Mouse (Mus musculus) intestine, embryonic 16.5 days (tissue): ENCODE results near the gene Map3k14. TPM values are rescaled to one million over a fixed set of nuclear protein-coding genes. Genes with fewer than 3 reads are reported as not detected.

ENCODE experiments used
- ATAC-seq: fragments of 200-750 bp; cut with Nextera tagmentation; 2 replicates; pipeline ENCODE4 v1.8.0; 2017; ENCODE audit warnings: moderate TSS enrichment, moderate library complexity
- H3K27ac ChIP-seq: fragments of 300-500 bp; sonication (generic); 2 replicates; pipeline ENCODE4 v1.5.1; 2014; ENCODE audit warnings: mild to moderate bottlenecking, low read length
- H3K27me3 ChIP-seq: fragments of 300-500 bp; sonication (generic); replicated peaks from 2 replicates; pipeline ENCODE4 v1.6.1; 2014; ENCODE audit warnings: low read length, control low read depth, mixed read lengths; ENCODE audit not compliant: control insufficient read depth, insufficient read depth
- H3K36me3 ChIP-seq: fragments of 300-500 bp; sonication (generic); 2 replicates; pipeline ENCODE4 v1.6.1; 2014; ENCODE audit warnings: low read length, control low read depth; ENCODE audit not compliant: control insufficient read depth, insufficient read depth
- H3K4me1 ChIP-seq: fragments of 300-500 bp; sonication (generic); 2 replicates; pipeline ENCODE4 v1.6.1; 2014; ENCODE audit warnings: low read length, control low read depth, mixed read lengths; ENCODE audit not compliant: control insufficient read depth, insufficient read depth
- H3K4me2 ChIP-seq: fragments of 300-500 bp; sonication (generic); 2 replicates; pipeline ENCODE4 v1.6.1; 2014; ENCODE audit warnings: low read depth, low read length, control low read depth
- H3K4me3 ChIP-seq: fragments of 300-500 bp; sonication (generic); 2 replicates; pipeline ENCODE4 v1.5.1; 2014; ENCODE audit warnings: mild to moderate bottlenecking, low read length
- H3K9ac ChIP-seq: fragments of 300-500 bp; sonication (generic); 2 replicates; pipeline ENCODE4 v1.6.1; 2014; ENCODE audit warnings: low read depth, low read length
- H3K9me3 ChIP-seq: fragments of 300-500 bp; sonication (generic); 2 replicates; pipeline ENCODE4 v1.6.1; 2016; ENCODE audit warnings: low read length, control low read depth; ENCODE audit not compliant: control insufficient read depth
- WGBS: fragments of 180-500 bp; shearing (Covaris S2); extraction: QIAGEN DNeasy Blood & Tissue Kit; methylation state at CpG from one replicate; pipeline ENCODE4 v1.1.7; 2014; 5-methylcytosine and 5-hydroxymethylcytosine counted together
- polyA plus RNA-seq: library from polyadenylated mRNA; unstranded; fragments of >200 nt; fragmentation: Nextera tagmentation; extraction: Ambion mirVana; gene quantifications from 2 replicates; pipeline ENCODE4 v1.2.1, GENCODE M21; 2015

Map3k14 gene
- polyA plus RNA-seq, 1 experiment from 2014 or later: 3.1 TPM

- peaks cover 10% of the 10 kb centered on the region for H3K4me1 ChIP-seq
- H3K27me3 ChIP-seq: no peaks in the 10 kb centered on the region
- H3K9ac ChIP-seq: no peak overlapping the region
- no peak for ATAC-seq
- H3K4me3 ChIP-seq: no peak overlapping the region
- no peaks in the 10 kb centered on the region for H3K36me3 ChIP-seq
- no peak overlapping the region for H3K27ac ChIP-seq
- WGBS: 83% methylated on average over 5 of the region's 5 CpGs
- no peaks in the 10 kb centered on the region for H3K9me3 ChIP-seq
- H3K4me2 ChIP-seq: no peak overlapping the region
Observed at GRCm38 (mm10) chr11:103213712-103214111, 53.6 kb downstream of the Map3k14 start.

DNA sequence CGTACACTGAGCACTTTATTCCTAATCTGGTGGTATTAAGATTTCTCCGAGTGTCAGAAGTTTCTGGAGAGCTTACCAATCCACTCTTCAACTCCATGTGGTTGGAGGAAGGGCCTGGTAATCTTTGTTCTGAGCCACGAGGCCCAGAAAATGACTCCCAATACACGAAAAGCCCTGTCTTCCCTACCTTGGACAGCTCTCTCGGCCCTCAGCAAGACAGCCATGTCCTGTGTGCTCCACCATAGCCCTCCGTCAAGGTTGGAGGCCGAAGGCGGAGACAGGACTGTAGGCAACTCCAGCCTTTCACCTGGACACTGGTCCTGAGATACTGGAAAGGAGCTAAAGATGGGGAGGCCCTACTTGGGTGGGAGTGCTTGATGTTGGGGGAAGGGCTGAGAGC, 57.0 kb downstream of the Map3k14 start:
- H3K27me3 ChIP-seq: no peaks in the 10 kb centered on the region
- 58% methylated on average over 8 of the region's 8 CpGs for WGBS
- no peaks in the 10 kb centered on the region for H3K4me1 ChIP-seq
- H3K4me2 ChIP-seq: no peak overlapping the region
- no peaks in the 10 kb centered on the region for H3K36me3 ChIP-seq
- H3K9me3 ChIP-seq: no peaks in the 10 kb centered on the region
- no peak for ATAC-seq
- no peak overlapping the region for H3K9ac ChIP-seq
- H3K4me3 ChIP-seq: no peak overlapping the region
- no peak overlapping the region for H3K27ac ChIP-seq

- no peaks in the 10 kb centered on the region for H3K27me3 ChIP-seq
- no peaks in the 10 kb centered on the region for H3K9me3 ChIP-seq
- ATAC-seq: no peak
- no peaks in the 10 kb centered on the region for H3K4me1 ChIP-seq
- H3K9ac ChIP-seq: no peak within 1 kb of the TSS
- H3K36me3 ChIP-seq: no peaks in the 10 kb centered on the region
- no peak within 1 kb of the TSS for H3K27ac ChIP-seq
- H3K4me2 ChIP-seq: no peak within 1 kb of the TSS
- WGBS: 92% methylated on average over 3 of the region's 3 CpGs
- no peak within 1 kb of the TSS for H3K4me3 ChIP-seq
Observed at GRCm38 (mm10) chr11:103208458-103208857, 58.8 kb downstream of the Map3k14 start, which contains the start of gene 1700023F06Rik. Gene 1700023F06Rik, minus strand, starts transcription at chr11:103208558.

- Histone ChIP-seq H3K4me1 (peaks cover 5% of the 10 kb centered on the region; the same call in 1 of the 2 replicates), H3K4me2 (no peak overlapping the region), H3K9me3 (no peaks in the 10 kb centered on the region), H3K9ac (no peak overlapping the region), H3K27me3 (no peaks in the 10 kb centered on the region), H3K27ac (no peak overlapping the region), H3K36me3 (no peaks in the 10 kb centered on the region), H3K4me3 (no peak overlapping the region)
- WGBS: 87% methylated on average over 6 of the region's 6 CpGs
- no peak for ATAC-seq
Observed at GRCm38 (mm10) chr11:103206203-103206602, 61.1 kb downstream of the Map3k14 start.

GRCm38 (mm10) chr11:103202376-103202775, 64.9 kb downstream of the Map3k14 start:
- Histone ChIP-seq H3K4me3 (no peak overlapping the region), H3K4me1 (peaks cover 18% of the 10 kb centered on the region), H3K4me2 (no peak overlapping the region), H3K9me3 (no peaks in the 10 kb centered on the region), H3K27ac (no peak overlapping the region), H3K9ac (no peak overlapping the region), H3K36me3 (no peaks in the 10 kb centered on the region), H3K27me3 (peaks cover 22% of the 10 kb centered on the region)
- ATAC-seq: no peak

- no peak overlapping the region for H3K4me3 ChIP-seq
- no peak overlapping the region for H3K4me2 ChIP-seq
- H3K27ac ChIP-seq: no peak overlapping the region
- no peak for ATAC-seq
- peaks cover 25% of the 10 kb centered on the region for H3K27me3 ChIP-seq
- 29% methylated on average over 6 of the region's 6 CpGs for WGBS
- H3K9me3 ChIP-seq: no peaks in the 10 kb centered on the region
- H3K9ac ChIP-seq: no peak overlapping the region
- peaks cover 18% of the 10 kb centered on the region for H3K4me1 ChIP-seq
- H3K36me3 ChIP-seq: no peaks in the 10 kb centered on the region
Observed at GRCm38 (mm10) chr11:103201664-103202063, 65.6 kb downstream of the Map3k14 start.

GRCm38 (mm10) chr11:103198911-103199803, 68.1 kb downstream of the Map3k14 start:
- Histone ChIP-seq H3K9me3 (no peaks in the 10 kb centered on the region), H3K9ac (peak overlapping the region; percentile 64), H3K27me3 (peaks cover 34% of the 10 kb centered on the region), H3K36me3 (no peaks in the 10 kb centered on the region), H3K4me2 (peak overlapping the region; percentile 96), H3K4me3 (peak overlapping the region; percentile 55), H3K27ac (no peak overlapping the region), H3K4me1 (peaks cover 18% of the 10 kb centered on the region)
- WGBS: 3% methylated on average over 58 of the region's 59 CpGs
- peak; percentile 73 for ATAC-seq

DNA sequence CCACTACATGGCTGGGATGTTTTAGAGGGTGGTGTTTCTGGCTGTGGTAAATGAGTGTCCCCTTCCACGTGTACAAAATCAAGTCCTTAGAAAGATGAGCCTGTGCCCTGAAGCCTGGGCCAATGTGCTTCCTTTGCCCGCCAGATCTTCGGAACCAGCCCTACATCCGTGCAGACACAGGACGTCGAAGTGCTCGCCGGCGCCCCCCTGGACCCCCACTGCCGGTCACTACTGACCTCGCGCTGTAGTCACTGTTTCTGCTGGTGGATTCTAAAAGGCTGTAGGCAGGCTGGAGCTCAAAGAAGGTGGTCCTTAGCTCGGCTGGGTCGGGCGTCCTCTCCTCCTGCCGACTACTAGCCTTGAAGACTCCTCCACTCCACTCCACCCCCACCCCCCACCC, 68.9 kb downstream of the Map3k14 start:
- Histone ChIP-seq H3K9me3 (no peaks in the 10 kb centered on the region), H3K36me3 (no peaks in the 10 kb centered on the region), H3K4me2 (peak overlapping the region; percentile 96), H3K4me1 (peaks cover 18% of the 10 kb centered on the region), H3K9ac (peak overlapping the region; percentile 24; the same call in 1 of the 2 replicates), H3K27me3 (peaks cover 41% of the 10 kb centered on the region), H3K4me3 (0 out of 2 replicates have a peak overlapping the region, but pooled peaks have one; percentile 55), H3K27ac (no peak overlapping the region)
- no peak for ATAC-seq
- 15% methylated on average over 16 of the region's 16 CpGs for WGBS

DNA sequence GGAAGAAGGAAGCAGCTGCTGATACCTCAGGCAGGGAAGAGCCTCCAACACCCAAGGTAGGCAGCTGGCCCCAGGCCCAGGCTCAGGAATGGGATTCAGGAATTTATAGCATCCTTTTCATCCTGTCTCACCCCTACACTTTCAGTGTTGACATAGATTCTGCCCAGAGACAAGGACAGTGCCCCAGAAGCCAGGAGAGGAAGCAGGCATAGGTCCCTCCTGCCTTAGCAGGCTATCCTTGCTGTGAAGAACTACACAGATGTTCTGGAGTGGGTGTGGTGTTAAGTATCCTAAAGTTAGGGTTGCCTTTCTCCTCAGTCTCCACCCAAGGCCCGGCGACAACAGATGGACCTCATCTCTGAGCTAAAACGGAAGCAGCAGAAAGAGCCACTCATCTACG, 69.9 kb downstream of the Map3k14 start:
- Histone ChIP-seq H3K36me3 (no peaks in the 10 kb centered on the region), H3K4me3 (no peak overlapping the region), H3K27ac (no peak overlapping the region), H3K4me2 (no peak overlapping the region), H3K9me3 (no peaks in the 10 kb centered on the region), H3K27me3 (peaks cover 50% of the 10 kb centered on the region), H3K4me1 (peaks cover 24% of the 10 kb centered on the region), H3K9ac (no peak overlapping the region)
- ATAC-seq: no peak
- WGBS: 78% methylated on average over 4 of the region's 4 CpGs
